In the genomic region with DNA sequence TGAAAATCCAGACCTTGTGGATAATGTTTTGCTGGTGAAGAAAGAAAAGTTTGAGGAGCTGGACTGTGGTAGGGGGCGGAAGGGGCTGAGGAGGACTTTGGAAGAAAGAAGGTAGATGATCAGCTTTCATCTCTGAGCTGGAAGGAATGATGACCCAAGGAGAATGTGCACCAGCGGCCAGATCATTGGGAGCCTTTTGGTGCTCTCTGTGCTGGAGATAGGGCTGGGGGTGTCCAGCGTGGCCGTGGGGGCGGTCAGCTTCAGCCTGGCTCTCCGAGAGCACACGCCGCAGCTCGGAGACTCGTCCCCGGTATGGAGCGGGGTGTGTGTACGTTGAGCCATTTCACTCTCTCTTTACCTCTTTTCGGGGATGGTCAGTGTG, we compare ENCODE assay signal across 8 mouse cellular contexts. TPM values are rescaled to one million over a fixed set of nuclear protein-coding genes. Genes with fewer than 3 reads are reported as not detected.
A peak's percentile ranks its signal among the peaks of the same experiment; 100 is the strongest.
DNase-seq lines count a peak whose midpoint lies in the region; ATAC-seq and TF ChIP-seq lines count a peak whose summit lies in the region.

No protein-coding gene starts in this region.

- no peaks in the 10 kb centered on the region for H3K9me3 ChIP-seq in lung, embryonic 16.5 days (ENCODE audit: control insufficient read depth, low read length)
- no peaks in the 10 kb centered on the region for H3K9me3 ChIP-seq in intestine, embryonic 15.5 days
- no peaks in the 10 kb centered on the region for H3K9me3 ChIP-seq in neural tube, embryonic 13.5 days

- no peaks in the 10 kb centered on the region for H3K36me3 ChIP-seq in lung, embryonic 16.5 days (ENCODE audit: control insufficient read depth, insufficient read depth, low read length)
- H3K36me3 ChIP-seq in intestine, embryonic 15.5 days = no peaks in the 10 kb centered on the region
- no peaks in the 10 kb centered on the region for H3K36me3 ChIP-seq in neural tube, embryonic 13.5 days

- DNase-seq in cerebellum, adult 2 months = no peak
- DNase-seq in cerebellum, postnatal 36 days = no peak
- DNase-seq in lung, postnatal 25 days (ENCODE audit: low spot score) = no peak
- no peak for DNase-seq in adrenal gland, postnatal 14 days
- DNase-seq in adipocyte (ENCODE audit: low spot score) = no peak

- TF ChIP-seq CTCF in cerebellum, adult 2 months (IDR thresholded peaks at IDR 0.05; ENCODE audit: borderline replicate concordance, insufficient read depth, low read depth, low read length) = no peak

- peak overlapping the region; percentile 38 for H3K9ac ChIP-seq in lung, embryonic 16.5 days (ENCODE audit: low read length)
- peak overlapping the region; percentile 42 for H3K9ac ChIP-seq in intestine, embryonic 15.5 days
- H3K9ac ChIP-seq in neural tube, embryonic 13.5 days = peak overlapping the region; percentile 75

- H3K4me3 ChIP-seq in cerebellum, adult 2 months (replicated peaks; ENCODE audit: insufficient read depth, low read depth, low read length) = peak overlapping the region; percentile 28
- peak overlapping the region; percentile 41 for H3K4me3 ChIP-seq in lung, embryonic 16.5 days (ENCODE audit: low read length)
- H3K4me3 ChIP-seq in intestine, embryonic 15.5 days (replicated peaks) = peak overlapping the region; percentile 42
- H3K4me3 ChIP-seq in neural tube, embryonic 13.5 days = peak overlapping the region; percentile 62

- no peak overlapping the region for H3K27ac ChIP-seq in cerebellum, adult 2 months (ENCODE audit: insufficient read depth, low read length)
- H3K27ac ChIP-seq in lung, embryonic 16.5 days (ENCODE audit: low read length) = no peak overlapping the region
- H3K27ac ChIP-seq in intestine, embryonic 15.5 days = no peak overlapping the region
- peak overlapping the region; percentile 54 for H3K27ac ChIP-seq in neural tube, embryonic 13.5 days (replicated peaks)

- TF ChIP-seq POLR2A in cerebellum, adult 2 months (IDR thresholded peaks at IDR 0.05; ENCODE audit: borderline replicate concordance, insufficient read depth, low read length) = no peak

- H3K27me3 ChIP-seq in cerebellum, adult 2 months (ENCODE audit: control insufficient read depth, insufficient read depth, low read length) = no peaks in the 10 kb centered on the region
- H3K27me3 ChIP-seq in lung, embryonic 16.5 days (ENCODE audit: control insufficient read depth, insufficient read depth, low read depth, low read length) = peaks cover 15% of the 10 kb centered on the region
- 0 out of 2 replicates have a peak, but pooled peaks cover 4% of the 10 kb centered on the region for H3K27me3 ChIP-seq in intestine, embryonic 15.5 days (replicated peaks)
- H3K27me3 ChIP-seq in neural tube, embryonic 13.5 days = no peaks in the 10 kb centered on the region

- peak overlapping the region; percentile 56 for H3K4me2 ChIP-seq in lung, embryonic 16.5 days (ENCODE audit: low read depth, low read length)
- peak overlapping the region; percentile 80 for H3K4me2 ChIP-seq in intestine, embryonic 15.5 days (replicated peaks)
- H3K4me2 ChIP-seq in neural tube, embryonic 13.5 days = peak overlapping the region; percentile 88

- 2% methylated on average over 14 of the region's 14 CpGs for WGBS in cerebellum, adult 2 months
- WGBS in lung, embryonic 16.5 days = 2% methylated on average over 14 of the region's 14 CpGs
- whole genome bisulfite sequencing in intestine, embryonic 15.5 days = 1% methylated on average over 14 of the region's 14 CpGs
- under 1% methylated on average over 14 of the region's 14 CpGs for WGBS in neural tube, embryonic 13.5 days

- H3K4me1 ChIP-seq in cerebellum, adult 2 months (ENCODE audit: control insufficient read depth, insufficient read depth, low read length) = no peaks in the 10 kb centered on the region
- no peaks in the 10 kb centered on the region for H3K4me1 ChIP-seq in lung, embryonic 16.5 days (replicated peaks; ENCODE audit: control insufficient read depth, insufficient read depth, low read length)
- no peaks in the 10 kb centered on the region for H3K4me1 ChIP-seq in intestine, embryonic 15.5 days (replicated peaks)
- peaks cover 11% of the 10 kb centered on the region for H3K4me1 ChIP-seq in neural tube, embryonic 13.5 days (replicated peaks)

- ATAC-seq in lung, embryonic 16.5 days (ENCODE audit: low read depth) = no peak
- peak; percentile 34; the same call in 1 of the 2 replicates for ATAC-seq in intestine, embryonic 15.5 days
- peak; percentile 86 for ATAC-seq in neural tube, embryonic 13.5 days (ENCODE audit: low read depth)

RNA-seq across cellular contexts. Expression of a gene that starts 0.7 kb away (rescaled TPM):
- 8.0 and 12.0 TPM in 2 replicates for polyA plus RNA-seq in cerebellum, adult 2 months (2012; rRNA removed)
- polyA plus RNA-seq in lung, embryonic 16.5 days (2015; fragmentation: Nextera tagmentation; extraction: Ambion mirVana) = 0.93 and 1.0 TPM in 2 replicates
- polyA plus RNA-seq in intestine, embryonic 15.5 days (2015; fragmentation: Nextera tagmentation; extraction: Ambion mirVana) = 1.8 and 2.0 TPM in 2 replicates
- 5.0 and 5.5 TPM in 2 replicates for polyA plus RNA-seq in neural tube, embryonic 13.5 days (2015; fragmentation: Nextera tagmentation; extraction: Ambion mirVana)
- 3.1 and 4.5 TPM in 2 replicates for total RNA-seq in adrenal gland, postnatal 14 days (2021)
